Mouse (Mus musculus) adipocyte (in vitro differentiated cells): ENCODE results near the gene Gm17409.

Experiments used
- DNase-seq: peaks from one replicate; pipeline ENCODE4 v3.0.0-alpha.2; 2016; ENCODE audit warnings: low spot score

The Gm17409 gene

DNA sequence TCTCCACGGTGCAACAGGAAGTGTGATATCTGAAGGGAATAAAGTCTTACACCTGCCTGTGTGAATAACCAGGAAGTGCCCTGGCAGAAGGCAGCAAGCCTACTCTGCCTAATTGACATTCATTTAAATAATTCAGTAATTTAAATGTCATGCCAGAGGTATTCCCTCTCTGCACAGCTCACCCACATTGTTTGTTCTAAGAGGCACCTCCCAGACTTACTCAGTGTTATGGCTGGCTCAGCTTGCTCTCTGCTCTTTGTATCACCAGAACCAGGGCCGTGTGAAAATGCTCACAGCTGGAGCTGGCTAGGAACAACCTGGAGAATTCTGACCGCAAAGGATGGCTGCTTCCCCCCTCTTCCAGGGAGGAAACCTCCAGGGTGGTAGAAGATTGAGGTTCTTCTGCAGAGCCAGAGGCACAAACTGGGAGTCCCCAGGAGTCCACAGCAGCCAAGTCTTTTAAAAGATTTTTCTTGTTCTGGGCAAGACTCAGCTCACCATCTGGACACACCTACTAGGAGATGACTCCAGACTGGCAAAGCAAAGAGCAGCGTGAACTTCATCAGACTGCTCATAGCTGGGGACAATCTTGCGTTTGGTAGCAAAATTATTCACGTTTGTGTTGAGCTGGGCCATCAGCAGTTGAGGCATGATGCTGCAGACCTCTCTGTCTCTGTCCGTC lies 14.5 kb downstream of the Gm17409 start:
- DNase-seq: no peak

DNA sequence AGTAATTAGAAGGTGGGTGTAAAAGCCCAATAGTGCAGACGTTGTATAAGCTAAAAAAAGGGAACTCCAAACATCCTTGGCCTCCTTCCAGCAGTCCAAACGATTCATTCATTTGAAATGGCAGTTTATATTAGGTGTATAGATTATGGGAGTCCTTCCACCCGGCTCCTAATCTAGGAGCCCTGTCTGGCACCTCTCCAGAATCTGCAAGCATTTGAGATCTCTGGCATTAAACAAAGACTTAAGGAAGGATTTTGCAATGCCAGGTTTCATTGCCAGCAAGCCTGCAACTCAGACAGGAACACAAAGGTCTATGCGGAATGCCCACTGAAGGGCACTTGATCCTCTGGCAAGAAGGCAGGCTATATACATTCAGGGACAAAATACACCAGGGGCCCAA lies 15.2 kb downstream of the Gm17409 start:
- DNase-seq: peak; percentile 78

DNA sequence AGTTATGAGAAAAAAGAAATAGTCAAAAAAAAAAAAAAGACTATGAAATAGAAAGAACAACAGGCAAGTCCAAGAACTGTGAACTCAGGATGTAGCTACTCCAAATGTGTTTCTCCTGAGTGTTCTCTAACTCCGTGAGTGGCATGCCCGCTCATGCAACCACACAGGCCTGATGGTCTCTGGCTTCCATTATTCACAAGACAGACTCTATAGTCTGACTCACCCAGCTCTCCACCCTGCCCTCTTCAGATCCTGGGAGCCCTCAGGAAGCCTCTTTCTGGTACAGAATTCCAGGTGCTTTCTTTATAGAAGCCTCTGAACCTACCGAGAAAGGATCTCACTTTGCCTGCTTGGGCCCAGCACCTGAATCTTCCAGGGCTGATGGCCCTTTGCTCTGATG lies 15.8 kb downstream of the Gm17409 start:
- no peak for DNase-seq

DNA sequence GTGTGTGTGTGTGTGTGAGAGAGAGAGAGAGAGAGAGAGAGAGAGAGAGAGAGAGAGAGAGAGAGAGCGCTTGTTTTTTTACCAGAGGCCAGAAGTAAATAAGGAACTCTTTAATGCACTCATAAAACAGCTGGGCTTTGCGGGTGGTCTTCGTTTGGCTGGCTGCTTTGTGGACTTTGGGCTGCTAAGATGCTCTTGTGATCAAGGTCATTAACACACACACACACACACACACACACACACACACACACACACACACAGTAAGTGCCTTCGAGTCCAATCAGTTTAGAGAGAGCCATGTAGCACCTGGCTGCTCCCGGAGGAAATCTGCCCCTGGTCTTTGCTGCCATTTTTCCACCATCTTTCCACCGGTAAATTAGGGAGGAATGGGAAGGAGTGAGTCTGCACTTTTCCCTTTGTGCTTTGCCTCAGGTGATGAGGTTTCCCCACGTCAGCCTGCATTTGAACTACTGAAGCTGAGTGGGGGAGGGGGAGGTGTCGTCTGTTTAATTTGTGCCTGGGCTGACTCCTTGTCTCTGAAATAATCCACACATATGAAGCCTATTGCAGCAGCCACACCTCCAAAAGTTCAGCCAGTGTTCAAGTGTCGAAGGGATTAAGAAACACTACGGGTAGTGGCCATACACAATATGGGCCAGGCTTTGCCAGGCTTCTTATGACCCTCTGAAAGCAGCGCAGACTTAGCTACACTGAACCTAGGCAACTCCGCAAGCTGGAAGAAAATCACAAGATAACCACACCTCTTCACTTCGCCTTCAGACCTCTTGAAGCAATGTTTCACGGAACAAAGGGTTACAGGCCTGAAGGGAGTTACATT lies 16.7 kb downstream of the Gm17409 start:
- DNase-seq: no peak

DNA sequence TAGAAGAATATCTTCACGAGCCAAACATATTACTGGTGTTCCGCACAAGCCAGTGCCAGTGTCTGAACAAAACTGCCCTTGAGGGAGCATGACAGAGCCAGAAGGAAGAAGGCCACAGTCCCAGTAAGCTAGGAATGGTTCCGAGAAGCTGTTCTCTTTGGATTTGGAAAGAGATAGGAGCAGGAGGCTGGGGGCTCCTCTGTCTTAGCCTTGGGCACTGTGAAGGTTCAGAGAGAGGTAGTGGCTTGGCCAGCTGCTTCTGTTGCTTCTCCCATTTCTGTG lies 17.3 kb downstream of the Gm17409 start:
- DNase-seq: peak; percentile 65

DNA sequence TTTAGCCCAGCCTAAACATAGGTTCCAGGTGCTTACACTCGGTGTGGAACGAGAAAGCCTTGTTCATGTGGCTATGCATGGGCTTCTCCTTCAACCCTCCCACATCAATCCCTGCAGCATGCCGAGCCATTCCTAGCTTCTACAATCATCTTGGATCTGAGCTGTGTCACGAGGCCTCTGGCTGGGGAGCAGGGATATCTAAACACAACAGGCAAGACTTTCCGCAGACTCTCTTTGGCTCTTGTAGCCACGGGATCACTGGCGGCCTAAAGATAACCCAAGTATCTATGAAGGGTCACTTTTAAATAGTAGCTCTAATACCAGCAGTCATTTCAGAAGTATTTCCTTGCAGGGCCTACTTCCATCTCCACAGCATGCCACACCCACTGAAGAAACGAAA lies 18.5 kb downstream of the Gm17409 start:
- DNase-seq: no peak

DNA sequence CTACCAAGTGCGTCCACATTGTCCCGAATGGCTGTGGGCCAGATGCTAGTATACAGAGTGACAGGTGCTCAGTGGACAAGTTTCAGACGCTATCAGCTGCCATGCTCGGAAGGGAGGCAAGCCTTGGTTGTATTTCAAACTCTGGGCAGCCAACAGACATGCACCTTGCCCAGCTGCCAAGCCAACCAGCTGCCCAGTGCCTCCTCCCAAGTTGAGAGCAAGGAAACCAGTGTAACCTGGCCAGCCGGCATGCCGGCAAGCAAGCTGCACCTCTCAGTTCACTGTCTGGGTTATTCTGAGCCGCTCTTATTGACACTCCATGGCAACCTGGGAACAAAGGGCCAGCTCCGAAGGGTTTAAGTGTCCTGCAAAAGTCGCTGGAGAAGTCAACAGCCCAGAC lies 19.4 kb downstream of the Gm17409 start:
- DNase-seq: no peak

DNA sequence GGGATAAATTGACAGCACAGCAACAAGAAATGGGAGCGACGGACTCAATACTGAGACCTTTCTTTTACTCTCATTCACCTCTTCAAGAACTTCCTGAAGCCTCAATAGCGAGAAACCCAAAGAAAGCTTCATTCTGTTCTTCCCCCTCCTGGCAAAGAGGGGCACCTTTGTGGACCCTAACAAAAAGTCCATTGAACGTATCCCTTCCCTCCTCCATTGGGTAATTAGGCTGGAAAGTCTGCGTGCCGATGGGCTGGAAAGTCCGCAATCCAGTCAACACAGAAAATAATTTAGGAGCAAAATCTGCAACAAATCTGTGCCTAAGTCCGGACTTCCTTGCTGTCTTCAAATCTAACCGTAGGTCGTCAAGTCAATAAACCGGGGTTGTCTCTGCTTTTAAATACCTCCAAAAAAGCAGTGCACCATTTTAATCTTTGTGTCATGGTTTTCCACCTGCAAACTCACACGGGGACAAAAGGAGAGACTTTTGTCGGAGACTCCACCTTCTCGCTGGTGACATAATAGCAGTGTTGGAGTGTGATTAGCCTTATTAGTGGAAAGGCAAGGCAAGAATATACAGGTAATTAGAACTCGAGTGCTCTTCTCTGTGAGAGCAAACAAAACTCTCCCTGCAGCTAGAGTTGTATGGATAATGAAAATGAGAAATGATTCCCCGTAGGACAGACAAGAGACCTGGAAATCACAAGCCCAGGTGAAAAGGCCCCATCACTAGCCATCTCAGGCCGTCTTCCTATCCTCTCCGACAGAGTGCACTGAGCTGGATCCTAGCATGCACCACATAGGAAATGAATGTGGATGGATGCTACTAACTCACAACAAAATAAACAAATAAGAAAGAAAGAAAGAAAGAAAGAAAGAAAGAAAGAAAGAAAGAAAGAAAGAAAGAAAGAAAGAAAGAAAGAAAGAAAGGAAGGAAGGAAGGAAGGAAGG lies 24.0 kb downstream of the Gm17409 start:
- no peak for DNase-seq

DNA sequence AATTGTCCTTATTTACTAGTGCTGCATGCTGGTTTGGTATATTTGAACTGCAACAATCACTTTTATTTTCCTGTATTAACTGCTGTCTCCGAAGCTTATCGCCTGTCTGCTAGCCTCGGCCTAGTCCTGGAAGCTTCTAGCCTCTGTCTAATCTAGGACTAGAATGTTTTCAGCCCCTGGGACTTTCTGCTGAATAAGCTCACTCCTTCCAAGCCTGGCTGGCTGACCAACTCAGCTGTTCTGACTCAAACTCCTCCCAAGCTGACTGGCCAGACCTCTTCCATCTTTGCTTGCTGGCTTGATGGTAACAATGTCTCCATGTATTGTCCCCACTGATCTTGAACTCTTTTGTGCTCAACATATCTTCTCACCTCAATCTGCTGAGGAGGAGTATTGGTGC lies 25.4 kb downstream of the Gm17409 start:
- no peak for DNase-seq

DNA sequence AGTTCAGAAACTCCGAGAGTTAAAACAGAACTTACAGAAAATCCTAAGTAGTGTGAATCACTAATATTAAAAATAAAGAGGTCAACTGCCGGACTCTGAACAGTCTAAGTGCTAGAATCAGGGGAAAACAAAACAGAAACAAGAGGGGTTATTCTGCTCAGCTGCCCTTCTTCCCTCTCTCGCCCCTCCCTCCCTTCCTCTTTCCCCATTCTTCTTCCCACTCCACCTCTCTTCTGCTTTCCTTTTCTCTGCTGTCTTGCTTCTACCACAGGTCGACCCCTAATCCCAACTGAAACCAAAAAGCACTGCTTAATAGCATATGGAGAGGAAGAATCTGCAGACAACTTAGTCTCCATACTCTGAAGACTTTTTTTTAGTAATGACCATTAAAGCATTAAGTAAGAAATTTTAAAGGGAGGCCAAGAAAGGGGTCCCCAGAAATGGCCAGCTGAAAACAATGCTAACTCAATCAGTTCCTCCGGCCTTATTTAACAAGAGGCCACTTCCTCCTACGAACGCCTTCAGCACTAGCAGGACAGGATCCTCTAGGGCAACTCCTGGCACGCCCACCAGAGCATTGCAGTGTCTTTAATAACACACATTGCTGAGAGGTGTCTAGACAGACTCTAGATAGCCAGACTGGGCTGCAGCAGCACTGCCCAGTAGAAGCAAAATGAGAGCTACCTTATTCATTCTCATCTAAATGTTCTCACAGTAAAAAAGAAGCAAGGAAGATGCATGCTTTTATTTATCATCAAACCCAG lies 26.9 kb downstream of the Gm17409 start:
- DNase-seq: no peak

DNA sequence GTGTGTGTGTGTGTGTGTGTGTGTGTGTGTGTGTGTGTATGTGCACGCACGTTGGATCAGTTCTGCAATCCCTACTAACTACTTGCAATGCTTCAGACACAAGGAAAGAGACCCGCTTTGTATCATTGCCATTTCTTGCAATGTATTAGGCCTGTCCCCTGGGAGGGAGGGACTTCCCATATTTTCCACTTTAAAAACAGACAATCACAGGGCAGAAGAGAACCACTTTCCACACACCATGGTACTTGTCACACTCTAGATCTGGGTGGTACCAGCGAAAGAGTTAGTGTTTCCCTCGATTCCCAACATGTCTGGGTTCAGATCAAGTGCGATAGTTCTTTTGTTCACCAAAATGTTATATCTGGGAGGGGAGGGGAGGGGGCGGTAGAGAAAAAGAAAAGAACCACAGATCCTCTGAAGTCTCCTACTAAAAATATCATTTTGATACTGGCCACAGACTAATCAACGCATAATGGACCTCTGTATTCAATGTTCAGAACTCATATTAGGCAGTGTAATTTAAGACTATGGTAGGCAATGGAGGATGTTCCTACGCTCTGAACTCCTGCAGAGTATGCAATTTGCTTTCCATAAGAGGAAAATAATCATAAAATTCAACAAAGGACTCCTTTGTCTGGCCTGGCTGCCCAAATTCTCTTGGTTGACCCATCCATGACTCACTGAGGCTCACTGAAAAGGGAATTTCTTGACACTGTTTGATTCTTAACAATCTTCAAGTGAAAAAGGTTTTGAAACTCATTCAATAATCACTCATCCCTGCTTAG lies 35.6 kb downstream of the Gm17409 start:
- DNase-seq: no peak

DNA sequence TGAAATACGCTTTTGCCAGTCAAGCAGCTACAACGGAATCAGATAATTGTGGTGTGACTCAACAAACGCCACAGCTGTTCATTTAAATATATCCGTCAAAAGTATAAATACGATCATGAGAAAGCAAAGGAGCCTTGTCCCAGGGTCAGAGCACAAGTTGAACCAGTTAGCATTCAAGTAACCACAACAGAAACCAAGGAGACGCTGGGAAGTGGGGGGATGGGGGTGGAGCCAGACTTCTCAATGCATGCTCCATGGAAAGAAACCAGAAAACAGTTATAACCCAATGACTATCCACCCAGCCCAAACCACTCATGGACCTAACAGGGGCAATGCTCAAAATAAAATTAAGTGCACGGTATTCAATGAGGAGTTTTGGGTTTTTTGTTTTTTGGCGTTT lies 40.3 kb downstream of the Gm17409 start:
- DNase-seq: no peak

DNA sequence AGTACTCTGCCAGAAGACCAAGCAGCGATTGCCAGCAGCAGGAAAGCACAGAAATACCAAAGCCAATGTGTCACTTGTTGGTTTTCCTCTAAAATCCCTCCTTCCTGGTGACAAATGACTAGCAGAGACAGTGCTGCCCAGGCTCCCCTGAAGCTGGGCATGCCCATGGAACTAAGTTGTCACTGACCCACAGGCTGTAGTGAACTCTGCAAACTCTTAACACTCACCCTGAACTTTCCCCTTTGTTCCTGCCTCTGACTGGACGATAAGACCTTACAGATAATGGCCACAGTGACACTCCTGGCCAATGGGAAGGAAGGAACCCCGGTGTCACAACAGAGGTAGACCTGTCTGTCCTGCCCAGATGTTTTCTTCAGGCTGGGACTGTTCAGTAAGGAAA lies 43.3 kb downstream of the Gm17409 start:
- DNase-seq: peak; percentile 46

DNA sequence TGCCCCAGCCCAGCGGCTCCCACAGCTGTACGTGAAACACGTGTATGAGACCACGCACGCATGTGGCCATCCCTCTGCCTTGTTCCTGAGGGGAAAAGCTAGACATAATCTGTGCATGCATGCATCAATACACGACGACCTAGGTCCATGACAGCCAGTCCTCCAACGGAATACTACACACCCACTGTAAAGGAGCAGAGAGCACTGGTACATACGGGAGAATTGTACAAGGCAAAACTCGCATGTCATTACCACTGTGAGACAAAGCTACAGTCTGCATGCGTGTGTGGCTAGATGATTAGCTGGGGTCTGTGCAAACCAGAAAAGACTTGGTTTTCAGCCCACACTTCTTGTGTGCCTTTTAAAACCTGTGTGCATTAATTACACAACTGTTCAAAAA lies 44.6 kb downstream of the Gm17409 start:
- DNase-seq: no peak

DNA sequence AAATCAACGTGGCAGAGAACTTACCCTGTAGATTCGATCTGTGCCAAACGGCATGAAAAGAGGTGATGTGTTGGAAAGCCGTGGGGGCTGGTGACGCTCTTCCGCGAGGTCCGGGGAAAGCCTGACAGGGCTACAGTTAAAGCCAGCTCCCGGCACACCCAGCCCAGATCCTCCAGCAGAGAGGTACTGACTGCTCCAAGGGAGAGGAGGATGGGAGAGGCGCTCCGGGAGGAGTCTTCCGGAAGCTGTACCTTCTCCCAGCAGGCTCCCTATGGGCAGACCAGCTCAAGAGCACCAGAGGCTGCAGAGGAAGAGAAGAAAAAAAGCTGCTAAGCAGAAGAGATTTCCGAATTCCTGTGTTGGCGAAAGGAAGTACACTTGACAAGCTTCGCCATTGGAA lies 46.1 kb downstream of the Gm17409 start:
- no peak for DNase-seq

DNA sequence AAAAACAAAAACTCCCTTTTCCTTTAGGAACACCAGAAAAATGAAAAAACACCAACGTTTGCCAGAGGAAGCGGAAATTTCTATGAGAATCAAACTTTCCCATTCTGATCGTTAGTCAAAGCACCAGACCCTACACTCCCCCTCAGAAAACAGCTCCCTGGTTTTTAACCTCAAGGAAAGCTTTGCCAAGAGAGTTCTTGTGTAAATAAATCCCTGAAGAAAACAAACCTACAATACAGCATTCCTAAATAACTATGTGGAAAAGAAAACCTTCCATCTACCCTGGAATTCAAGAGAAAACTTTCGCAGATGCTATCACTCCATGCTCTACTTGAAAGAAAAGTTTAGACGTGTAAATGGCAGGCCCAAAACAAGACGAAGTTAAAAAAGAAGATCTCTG lies 47.0 kb downstream of the Gm17409 start:
- no peak for DNase-seq

DNA sequence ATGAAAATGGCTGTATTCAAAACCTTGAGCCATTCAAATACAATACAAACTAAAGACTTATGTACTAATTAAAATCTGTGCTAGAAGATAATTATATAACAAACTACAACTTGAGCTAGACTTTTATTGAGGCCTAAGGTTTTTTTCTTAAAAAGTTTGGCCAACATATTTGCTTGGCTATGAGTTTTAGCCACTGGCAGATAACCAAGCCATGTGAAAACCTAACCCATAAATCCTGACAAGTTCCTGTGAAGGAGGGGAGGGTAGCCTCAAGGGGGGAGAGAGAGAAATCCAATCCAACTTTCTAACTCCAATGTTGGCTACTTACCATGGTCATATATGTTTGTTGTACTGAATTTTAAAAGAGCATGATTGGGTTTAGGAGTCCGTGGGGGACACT lies 48.6 kb downstream of the Gm17409 start:
- peak; percentile 76 for DNase-seq
